Mouse (Mus musculus) heart, adult 2 months (tissue): ENCODE results near the gene Slc47a1.

Source experiments
- CTCF ChIP-seq: fragments of 200-600 bp; IDR thresholded peaks from 2 replicates; pipeline ENCODE4 v1.8.1; 2022; ENCODE audit warnings: antibody characterized with exemption, mild to moderate bottlenecking, moderate library complexity
- EP300 ChIP-seq: fragments of 200-500 bp; IDR thresholded peaks from 2 replicates; pipeline ENCODE4 v1.6.1; 2011; ENCODE audit warnings: low read depth, low read length, control low read depth; ENCODE audit not compliant: insufficient read depth

DNA sequence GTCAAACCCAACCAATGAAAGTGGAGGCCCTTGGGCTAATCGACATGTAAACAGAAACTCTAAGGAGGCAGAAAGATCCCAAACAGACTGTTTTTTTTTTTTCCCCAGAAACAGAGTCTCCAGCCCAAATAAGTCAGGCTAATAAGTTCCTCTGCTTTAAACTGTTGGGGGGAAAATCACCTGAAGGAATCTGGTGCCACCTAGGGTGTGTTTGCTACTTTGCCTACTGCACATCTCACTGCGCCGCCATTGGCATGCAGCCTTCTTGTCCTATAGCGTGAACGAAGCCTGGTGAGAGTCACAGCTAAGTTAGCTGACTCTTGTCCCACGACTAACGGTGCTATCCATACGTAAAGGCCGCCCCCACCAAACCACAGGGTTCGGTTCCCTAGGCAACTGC lies 40.6 kb downstream of the Slc47a1 start:
- peak; percentile 59 for TF ChIP-seq CTCF
- TF ChIP-seq EP300 = no peak
